Mouse (Mus musculus): ENCODE data around the gene Arhgef28. TPM values are rescaled to one million over a fixed set of nuclear protein-coding genes. Genes with fewer than 3 reads are reported as not detected.

The Arhgef28 gene
- total and polyA plus RNA-seq, 3 experiments, result 0.11 TPM; not detected in 2

DNA sequence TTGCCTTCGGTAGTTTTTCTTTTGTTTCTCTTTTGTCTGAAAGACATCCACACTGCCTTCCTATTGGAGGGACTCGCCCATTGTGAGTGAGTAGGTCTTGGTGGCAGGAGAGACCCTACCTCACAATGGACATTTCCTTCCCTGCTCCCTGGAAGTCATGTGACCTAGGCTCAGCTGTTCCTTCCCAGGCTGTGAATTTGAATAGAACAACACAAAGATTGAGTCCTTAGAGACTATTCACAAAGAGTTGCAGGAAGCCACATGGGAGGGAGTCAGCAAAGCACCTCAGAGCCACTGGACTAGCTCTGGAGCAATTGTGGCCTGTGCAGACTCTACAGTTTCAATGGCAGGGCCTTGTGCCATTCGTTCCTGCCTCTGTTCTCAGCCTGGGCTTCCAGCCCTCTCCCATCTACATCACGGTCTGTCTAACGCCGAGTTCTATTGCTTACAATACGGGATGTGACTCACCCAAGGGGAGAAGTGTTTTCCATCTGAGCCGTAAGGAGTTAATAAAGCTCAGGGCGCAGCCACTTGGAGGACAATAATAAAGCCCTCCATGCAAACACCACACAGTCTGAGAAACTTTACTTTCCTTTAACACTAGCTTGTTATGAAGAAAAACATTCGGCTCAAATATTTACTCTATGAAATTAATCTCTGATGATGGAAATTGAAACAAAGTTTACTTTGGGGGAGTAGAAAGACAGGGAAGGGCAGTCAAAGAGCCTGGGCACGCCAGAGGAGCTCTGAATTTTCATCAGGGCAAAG is 85.7 kb downstream of the Arhgef28 start:
- Histone ChIP-seq H3K4me3 (ENCODE audit: low read depth, low read length) (no peak overlapping the region), H3K9me3 (replicated peaks) (no peaks in the 10 kb centered on the region), H3K27me3 (ENCODE audit: insufficient read depth, low read length) (peaks cover 13% of the 10 kb centered on the region), H3K4me1 (ENCODE audit: insufficient read depth, low read depth, low read length) (no peaks in the 10 kb centered on the region), H3K36me3 (replicated peaks) (no peaks in the 10 kb centered on the region)
- no peak for TF ChIP-seq CTCF (IDR thresholded peaks at IDR 0.05; ENCODE audit: low read depth, low read length)
- TF ChIP-seq GATA1 (IDR thresholded peaks at IDR 0.05; ENCODE audit: borderline replicate concordance, low read length), result no peak
- no peak for TF ChIP-seq POLR2AphosphoS5 (IDR thresholded peaks at IDR 0.05; ENCODE audit: insufficient replicate concordance, low read depth, low read length)
- no peak for TF ChIP-seq GATA2 (IDR thresholded peaks at IDR 0.05; ENCODE audit: borderline replicate concordance, low read depth, low read length)
- DNase-seq (ENCODE audit: low spot score), result no peak
- ATAC-seq (ENCODE audit: extremely low read depth, insufficient number of reproducible peaks, low FRiP score, poor library complexity, severe bottlenecking), result no peak

GRCm38 (mm10) chr13:98118291-98118690 is 87.9 kb downstream of the Arhgef28 start:
- DNase-seq (ENCODE audit: low spot score) (no peak), ATAC-seq (ENCODE audit: extremely low read depth, insufficient number of reproducible peaks, low FRiP score, poor library complexity, severe bottlenecking) (no peak)
- Histone ChIP-seq H3K36me3 (replicated peaks) (no peaks in the 10 kb centered on the region), H3K4me1 (ENCODE audit: insufficient read depth, low read depth, low read length) (no peaks in the 10 kb centered on the region), H3K27me3 (ENCODE audit: insufficient read depth, low read length) (peaks cover 9% of the 10 kb centered on the region), H3K4me3 (ENCODE audit: low read depth, low read length) (no peak overlapping the region), H3K9me3 (replicated peaks) (no peaks in the 10 kb centered on the region)
- TF ChIP-seq GATA2 (IDR thresholded peaks at IDR 0.05; ENCODE audit: borderline replicate concordance, low read depth, low read length), result no peak
- TF ChIP-seq POLR2AphosphoS5 (IDR thresholded peaks at IDR 0.05; ENCODE audit: insufficient replicate concordance, low read depth, low read length), result no peak

- Histone ChIP-seq H3K36me3 (replicated peaks) (no peaks in the 10 kb centered on the region), H3K27me3 (ENCODE audit: insufficient read depth, low read length) (peaks cover 6% of the 10 kb centered on the region), H3K4me1 (ENCODE audit: insufficient read depth, low read depth, low read length) (no peaks in the 10 kb centered on the region), H3K9me3 (replicated peaks) (no peaks in the 10 kb centered on the region), H3K4me3 (ENCODE audit: low read depth, low read length) (no peak overlapping the region)
- ATAC-seq (ENCODE audit: extremely low read depth, insufficient number of reproducible peaks, low FRiP score, poor library complexity, severe bottlenecking) (no peak), DNase-seq (ENCODE audit: low spot score) (no peak)
- no peak for TF ChIP-seq GATA2 (IDR thresholded peaks at IDR 0.05; ENCODE audit: borderline replicate concordance, low read depth, low read length)
- no peak for TF ChIP-seq POLR2AphosphoS5 (IDR thresholded peaks at IDR 0.05; ENCODE audit: insufficient replicate concordance, low read depth, low read length)
- TF ChIP-seq TAL1 (conservative IDR thresholded peaks at IDR 0.05; ENCODE audit: low read depth, low read length), result no peak
- TF ChIP-seq CTCF (IDR thresholded peaks at IDR 0.05; ENCODE audit: low read depth, low read length), result no peak
- no peak for TF ChIP-seq GATA1 (IDR thresholded peaks at IDR 0.05; ENCODE audit: borderline replicate concordance, low read length)
Observed at GRCm38 (mm10) chr13:98117566-98118254, 88.5 kb downstream of the Arhgef28 start.

- Histone ChIP-seq H3K4me3 (ENCODE audit: low read depth, low read length) (no peak overlapping the region), H3K4me1 (ENCODE audit: insufficient read depth, low read depth, low read length) (no peaks in the 10 kb centered on the region), H3K36me3 (replicated peaks) (no peaks in the 10 kb centered on the region), H3K27me3 (ENCODE audit: insufficient read depth, low read length) (peaks cover 3% of the 10 kb centered on the region; the same call in 1 of the 2 replicates), H3K9me3 (replicated peaks) (no peaks in the 10 kb centered on the region)
- ATAC-seq (ENCODE audit: extremely low read depth, insufficient number of reproducible peaks, low FRiP score, poor library complexity, severe bottlenecking), result no peak
- no peak for DNase-seq (ENCODE audit: low spot score)
- TF ChIP-seq POLR2AphosphoS5 (IDR thresholded peaks at IDR 0.05; ENCODE audit: insufficient replicate concordance, low read depth, low read length) (no peak), TAL1 (conservative IDR thresholded peaks at IDR 0.05; ENCODE audit: low read depth, low read length) (no peak), GATA1 (IDR thresholded peaks at IDR 0.05; ENCODE audit: borderline replicate concordance, low read length) (no peak), CTCF (IDR thresholded peaks at IDR 0.05; ENCODE audit: low read depth, low read length) (no peak), GATA2 (IDR thresholded peaks at IDR 0.05; ENCODE audit: borderline replicate concordance, low read depth, low read length) (no peak)
Observed at GRCm38 (mm10) chr13:98115650-98116049, 90.6 kb downstream of the Arhgef28 start.

GRCm38 (mm10) chr13:98115051-98115450 is 91.2 kb downstream of the Arhgef28 start:
- TF ChIP-seq GATA2 (IDR thresholded peaks at IDR 0.05; ENCODE audit: borderline replicate concordance, low read depth, low read length) (no peak), GATA1 (IDR thresholded peaks at IDR 0.05; ENCODE audit: borderline replicate concordance, low read length) (no peak), CTCF (IDR thresholded peaks at IDR 0.05; ENCODE audit: low read depth, low read length) (no peak), TAL1 (conservative IDR thresholded peaks at IDR 0.05; ENCODE audit: low read depth, low read length) (no peak), POLR2AphosphoS5 (IDR thresholded peaks at IDR 0.05; ENCODE audit: insufficient replicate concordance, low read depth, low read length) (no peak)
- no peak for DNase-seq (ENCODE audit: low spot score)
- no peak for ATAC-seq (ENCODE audit: extremely low read depth, insufficient number of reproducible peaks, low FRiP score, poor library complexity, severe bottlenecking)
- peaks cover 3% of the 10 kb centered on the region; the same call in 1 of the 2 replicates for H3K27me3 ChIP-seq (ENCODE audit: insufficient read depth, low read length)
- no peak overlapping the region for H3K4me3 ChIP-seq (ENCODE audit: low read depth, low read length)
- no peaks in the 10 kb centered on the region for H3K9me3 ChIP-seq (replicated peaks)
- H3K4me1 ChIP-seq (ENCODE audit: insufficient read depth, low read depth, low read length), result no peaks in the 10 kb centered on the region
- no peaks in the 10 kb centered on the region for H3K36me3 ChIP-seq (replicated peaks)

GRCm38 (mm10) chr13:98112812-98113503 is 93.3 kb downstream of the Arhgef28 start:
- DNase-seq (ENCODE audit: low spot score) (no peak), ATAC-seq (ENCODE audit: extremely low read depth, insufficient number of reproducible peaks, low FRiP score, poor library complexity, severe bottlenecking) (no peak)
- TF ChIP-seq GATA2 (IDR thresholded peaks at IDR 0.05; ENCODE audit: borderline replicate concordance, low read depth, low read length) (no peak), TAL1 (conservative IDR thresholded peaks at IDR 0.05; ENCODE audit: low read depth, low read length) (no peak), POLR2AphosphoS5 (IDR thresholded peaks at IDR 0.05; ENCODE audit: insufficient replicate concordance, low read depth, low read length) (no peak), CTCF (IDR thresholded peaks at IDR 0.05; ENCODE audit: low read depth, low read length) (no peak), GATA1 (IDR thresholded peaks at IDR 0.05; ENCODE audit: borderline replicate concordance, low read length) (no peak)
- Histone ChIP-seq H3K36me3 (replicated peaks) (no peaks in the 10 kb centered on the region), H3K4me1 (ENCODE audit: insufficient read depth, low read depth, low read length) (no peaks in the 10 kb centered on the region), H3K27me3 (ENCODE audit: insufficient read depth, low read length) (peaks cover 3% of the 10 kb centered on the region; the same call in 1 of the 2 replicates), H3K9me3 (replicated peaks) (no peaks in the 10 kb centered on the region), H3K4me3 (ENCODE audit: low read depth, low read length) (no peak overlapping the region)
